Mouse (Mus musculus) liver, embryonic 14.5 days (tissue): ENCODE results near the gene Ndufb5.

ENCODE experiments used
- CTCF ChIP-seq: IDR thresholded peaks from 2 replicates; pipeline ENCODE4 v1.5.1; 2016; ENCODE audit warnings: antibody characterized with exemption, low read depth, control low read depth
- EP300 ChIP-seq: IDR thresholded peaks from 2 replicates; pipeline ENCODE4 v1.6.1; 2016; ENCODE audit warnings: antibody characterized with exemption, low read depth

DNA sequence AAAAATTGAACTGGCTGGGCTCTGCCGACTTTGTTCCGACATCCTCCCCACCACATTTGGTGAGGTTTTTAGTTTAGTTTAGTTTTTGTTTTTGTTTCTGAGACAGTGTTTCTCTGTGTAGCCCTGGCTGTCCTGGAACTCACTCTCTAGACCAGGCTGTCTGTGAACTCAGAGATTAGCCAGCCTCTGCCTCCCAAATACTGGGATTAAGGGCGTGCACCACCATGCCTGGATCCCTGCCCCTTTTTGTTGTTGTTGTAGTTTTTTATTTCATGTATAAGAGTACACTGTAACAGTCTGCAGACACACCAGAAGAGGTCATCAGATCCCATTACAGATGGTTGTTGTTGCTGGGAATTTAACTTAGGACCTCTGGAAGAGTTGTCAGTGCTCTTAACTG is 46.8 kb upstream of the Ndufb5 start:
- TF ChIP-seq CTCF (no peak), EP300 (no peak)
